Mouse (Mus musculus) stomach, embryonic 16.5 days (tissue): ENCODE data around the gene Rprd1b. TPM values are rescaled to one million over a fixed set of nuclear protein-coding genes. Genes with fewer than 3 reads are reported as not detected.

Experiments used
- ATAC-seq: fragments of 200-750 bp; cut with Nextera tagmentation; 2 replicates; pipeline ENCODE4 v1.8.0; 2017; ENCODE audit warnings: moderate number of reproducible peaks, moderate TSS enrichment; ENCODE audit not compliant: insufficient read depth, low FRiP score
- H3K27ac ChIP-seq: fragments of 300-500 bp; sonication (generic); 2 replicates; pipeline ENCODE4 v1.5.1; 2014; ENCODE audit warnings: low read length
- H3K27me3 ChIP-seq: fragments of 300-500 bp; sonication (generic); 2 replicates; pipeline ENCODE4 v1.6.1; 2014; ENCODE audit warnings: low read length, control low read depth, mixed read lengths; ENCODE audit not compliant: control insufficient read depth, insufficient read depth
- H3K36me3 ChIP-seq: fragments of 300-500 bp; sonication (generic); 2 replicates; pipeline ENCODE4 v1.6.1; 2014; ENCODE audit warnings: low read length; ENCODE audit not compliant: control insufficient read depth, insufficient read depth
- H3K4me1 ChIP-seq: fragments of 300-500 bp; sonication (generic); 2 replicates; pipeline ENCODE4 v1.6.1; 2014; ENCODE audit warnings: low read length, control low read depth, mixed read lengths; ENCODE audit not compliant: control insufficient read depth, insufficient read depth
- H3K4me2 ChIP-seq: fragments of 300-500 bp; sonication (generic); 2 replicates; pipeline ENCODE4 v1.6.1; 2014; ENCODE audit warnings: low read depth, low read length, mixed read lengths
- H3K4me3 ChIP-seq: fragments of 300-500 bp; sonication (generic); replicated peaks from 2 replicates; pipeline ENCODE4 v1.5.1; 2014; ENCODE audit warnings: mild to moderate bottlenecking, low read length
- H3K9ac ChIP-seq: fragments of 300-500 bp; sonication (generic); 2 replicates; pipeline ENCODE4 v1.6.1; 2014; ENCODE audit warnings: low read length
- H3K9me3 ChIP-seq: fragments of 300-500 bp; sonication (generic); replicated peaks from 2 replicates; pipeline ENCODE4 v1.6.1; 2016; ENCODE audit warnings: low read length, control low read depth; ENCODE audit not compliant: control insufficient read depth
- WGBS: fragments of 180-500 bp; shearing (Covaris S2); extraction: QIAGEN DNeasy Blood & Tissue Kit; methylation state at CpG from one replicate; pipeline ENCODE4 v1.1.7; 2014; 5-methylcytosine and 5-hydroxymethylcytosine counted together
- polyA plus RNA-seq: library from polyadenylated mRNA; unstranded; fragments of >200 nt; fragmentation: Nextera tagmentation; extraction: Ambion mirVana; gene quantifications from 2 replicates; pipeline ENCODE4 v1.2.1, GENCODE M21; 2015

Gene Rprd1b
- polyA plus RNA-seq, 1 experiment from 2014 or later, result 36.1 TPM

DNA sequence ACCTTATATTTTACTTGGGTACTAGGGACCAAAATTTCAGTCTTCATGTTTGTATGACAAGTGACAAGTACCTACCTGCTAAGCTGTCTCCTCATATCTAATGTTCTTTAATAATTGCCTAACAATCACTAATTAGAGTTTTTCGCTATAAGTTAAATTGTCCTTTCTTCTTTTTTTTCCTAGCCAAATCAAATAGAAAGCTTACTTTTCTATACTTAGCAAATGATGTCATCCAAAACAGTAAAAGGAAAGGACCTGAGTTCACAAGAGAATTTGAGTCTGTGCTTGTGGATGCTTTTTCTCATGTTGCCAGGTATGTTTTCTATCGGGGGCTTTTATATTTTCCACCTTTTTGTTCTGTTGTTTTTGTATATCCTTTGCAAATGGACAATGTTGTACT lies 7.5 kb downstream of the Rprd1b start:
- peaks cover 6% of the 10 kb centered on the region; the same call in 1 of the 2 replicates for H3K36me3 ChIP-seq
- peaks cover 9% of the 10 kb centered on the region for H3K4me1 ChIP-seq
- ATAC-seq, result no peak
- no peak overlapping the region for H3K4me2 ChIP-seq
- no peak overlapping the region for H3K27ac ChIP-seq
- H3K9me3 ChIP-seq, result no peaks in the 10 kb centered on the region
- WGBS, result 79% methylated on average over 2 of the region's 2 CpGs
- no peak overlapping the region for H3K4me3 ChIP-seq
- no peaks in the 10 kb centered on the region for H3K27me3 ChIP-seq
- no peak overlapping the region for H3K9ac ChIP-seq

- peaks cover 6% of the 10 kb centered on the region; the same call in 1 of the 2 replicates for H3K36me3 ChIP-seq
- H3K27ac ChIP-seq, result no peak overlapping the region
- H3K4me3 ChIP-seq, result no peak overlapping the region
- H3K9ac ChIP-seq, result no peak overlapping the region
- no peaks in the 10 kb centered on the region for H3K9me3 ChIP-seq
- H3K27me3 ChIP-seq, result no peaks in the 10 kb centered on the region
- peaks cover 3% of the 10 kb centered on the region for H3K4me1 ChIP-seq
- 83% methylated on average over 6 of the region's 6 CpGs for WGBS
- H3K4me2 ChIP-seq, result no peak overlapping the region
- ATAC-seq, result no peak
Measured at GRCm38 (mm10) chr2:158036408-158036807, 8.1 kb downstream of the Rprd1b start.

- Histone ChIP-seq H3K9ac (no peak overlapping the region), H3K27ac (no peak overlapping the region), H3K4me3 (no peak overlapping the region), H3K9me3 (no peaks in the 10 kb centered on the region), H3K27me3 (no peaks in the 10 kb centered on the region), H3K4me2 (no peak overlapping the region), H3K36me3 (peaks cover 6% of the 10 kb centered on the region; the same call in 1 of the 2 replicates), H3K4me1 (no peaks in the 10 kb centered on the region)
- WGBS, result 79% methylated on average over 7 of the region's 7 CpGs
- no peak for ATAC-seq
Measured at GRCm38 (mm10) chr2:158036953-158037352, 8.7 kb downstream of the Rprd1b start.

DNA sequence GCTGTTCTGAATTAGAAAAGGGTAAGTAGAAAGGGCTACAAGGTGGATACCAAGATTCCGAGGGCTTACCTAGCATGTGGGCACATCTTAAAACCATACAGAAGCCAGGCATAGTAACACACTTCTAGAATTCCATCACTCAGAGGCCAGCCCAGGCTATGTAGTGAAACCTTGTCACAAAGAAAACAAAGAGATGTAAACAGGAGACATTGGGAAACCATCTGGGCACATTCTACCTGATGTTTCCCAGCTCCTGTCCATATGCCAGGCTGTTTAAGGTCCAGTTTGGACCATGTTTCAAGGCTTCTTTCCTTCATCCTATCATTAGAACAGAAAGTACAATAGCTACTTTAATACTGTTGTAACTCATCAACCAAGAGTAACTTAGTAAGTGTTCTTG lies 9.3 kb downstream of the Rprd1b start:
- WGBS, result 90% methylated on average over 1 of the region's 1 CpGs
- Histone ChIP-seq H3K4me3 (no peak overlapping the region), H3K4me1 (no peaks in the 10 kb centered on the region), H3K4me2 (no peak overlapping the region), H3K9ac (no peak overlapping the region), H3K9me3 (no peaks in the 10 kb centered on the region), H3K36me3 (peaks cover 6% of the 10 kb centered on the region; the same call in 1 of the 2 replicates), H3K27me3 (no peaks in the 10 kb centered on the region), H3K27ac (no peak overlapping the region)
- no peak for ATAC-seq

- WGBS, result 72% methylated on average over 1 of the region's 1 CpGs
- H3K4me3 ChIP-seq, result no peak overlapping the region
- H3K9me3 ChIP-seq, result no peaks in the 10 kb centered on the region
- H3K9ac ChIP-seq, result no peak overlapping the region
- ATAC-seq, result no peak
- no peaks in the 10 kb centered on the region for H3K27me3 ChIP-seq
- no peaks in the 10 kb centered on the region for H3K4me1 ChIP-seq
- no peak overlapping the region for H3K27ac ChIP-seq
- H3K4me2 ChIP-seq, result no peak overlapping the region
- peaks cover 6% of the 10 kb centered on the region for H3K36me3 ChIP-seq
Measured at GRCm38 (mm10) chr2:158039662-158040061, 11.4 kb downstream of the Rprd1b start.

DNA sequence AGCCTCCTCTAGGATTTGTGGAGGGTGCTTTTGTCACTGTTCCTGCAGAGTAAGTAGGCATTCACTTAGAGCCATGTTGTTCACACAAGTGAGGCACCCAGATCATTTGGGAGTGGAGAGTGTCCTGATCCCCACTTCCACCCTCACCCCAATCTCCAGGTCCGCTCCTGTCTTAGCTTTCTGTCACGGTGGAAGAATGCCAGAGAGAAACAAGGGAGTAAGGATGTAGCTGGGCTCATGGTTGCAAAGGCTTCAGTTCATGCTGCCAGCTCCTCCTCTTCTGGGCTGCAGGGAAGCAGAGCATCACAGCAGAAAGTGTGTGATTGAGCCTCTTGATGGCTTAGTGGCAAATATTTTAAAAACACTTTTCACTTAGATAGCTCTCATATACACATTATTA lies 12.1 kb downstream of the Rprd1b start:
- Histone ChIP-seq H3K9me3 (no peaks in the 10 kb centered on the region), H3K9ac (no peak overlapping the region), H3K4me2 (no peak overlapping the region), H3K27me3 (no peaks in the 10 kb centered on the region), H3K4me3 (no peak overlapping the region), H3K27ac (no peak overlapping the region), H3K4me1 (no peaks in the 10 kb centered on the region), H3K36me3 (peaks cover 6% of the 10 kb centered on the region)
- no peak for ATAC-seq
- WGBS, result 80% methylated on average over 2 of the region's 2 CpGs

GRCm38 (mm10) chr2:158043504-158043903 lies 15.2 kb downstream of the Rprd1b start:
- no peak for ATAC-seq
- H3K27me3 ChIP-seq, result no peaks in the 10 kb centered on the region
- no peaks in the 10 kb centered on the region for H3K4me1 ChIP-seq
- no peak overlapping the region for H3K27ac ChIP-seq
- peaks cover 3% of the 10 kb centered on the region for H3K36me3 ChIP-seq
- no peak overlapping the region for H3K4me3 ChIP-seq
- H3K9me3 ChIP-seq, result no peaks in the 10 kb centered on the region
- H3K9ac ChIP-seq, result no peak overlapping the region
- 85% methylated on average over 8 of the region's 8 CpGs for WGBS
- no peak overlapping the region for H3K4me2 ChIP-seq

DNA sequence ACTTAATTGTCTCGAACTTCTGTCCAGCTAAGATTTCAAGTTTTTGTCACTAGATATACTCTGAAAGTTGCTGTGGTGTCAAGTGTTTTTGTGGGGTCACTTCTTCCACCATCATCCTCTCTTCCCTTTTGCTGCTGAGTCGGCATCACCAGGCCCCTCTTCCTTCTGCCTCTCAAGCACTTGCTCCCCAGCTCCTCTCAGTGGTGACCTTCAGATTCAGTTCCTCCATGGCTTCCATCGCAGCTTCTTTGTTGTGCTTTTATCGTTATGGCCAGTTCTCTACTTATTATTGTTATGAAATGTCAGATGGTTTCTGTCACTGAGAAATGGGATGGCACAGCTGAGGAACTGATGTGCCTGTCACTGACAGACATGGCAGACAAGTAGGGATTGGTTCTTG lies 17.9 kb downstream of the Rprd1b start:
- Histone ChIP-seq H3K27ac (no peak overlapping the region), H3K36me3 (peaks cover 9% of the 10 kb centered on the region), H3K9ac (no peak overlapping the region), H3K27me3 (no peaks in the 10 kb centered on the region), H3K9me3 (no peaks in the 10 kb centered on the region), H3K4me3 (no peak overlapping the region), H3K4me1 (no peaks in the 10 kb centered on the region), H3K4me2 (no peak overlapping the region)
- WGBS, result 67% methylated on average over 4 of the region's 4 CpGs
- no peak for ATAC-seq

DNA sequence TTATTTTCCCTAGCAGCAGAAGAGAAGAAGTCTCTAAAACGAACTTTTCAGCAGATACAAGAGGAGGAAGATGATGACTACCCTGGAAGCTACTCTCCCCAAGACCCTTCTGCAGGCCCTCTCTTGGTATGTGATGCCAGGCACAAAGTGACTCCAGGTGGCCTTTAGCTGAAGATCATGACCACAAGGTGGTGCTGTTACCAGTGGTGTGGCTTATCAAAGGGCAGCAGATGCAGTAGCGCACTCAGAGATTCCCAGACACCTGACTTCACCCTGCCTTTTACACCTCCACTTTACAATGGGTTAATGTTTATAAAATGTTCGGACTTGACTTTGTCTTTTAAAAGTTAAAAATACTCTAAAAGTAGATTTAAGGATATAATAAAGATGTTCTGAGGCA lies 19.6 kb downstream of the Rprd1b start:
- Histone ChIP-seq H3K27me3 (no peaks in the 10 kb centered on the region), H3K4me2 (no peak overlapping the region), H3K36me3 (peaks cover 15% of the 10 kb centered on the region), H3K27ac (no peak overlapping the region), H3K9me3 (no peaks in the 10 kb centered on the region), H3K4me1 (no peaks in the 10 kb centered on the region), H3K4me3 (no peak overlapping the region), H3K9ac (no peak overlapping the region)
- WGBS, result 63% methylated on average over 3 of the region's 3 CpGs
- ATAC-seq, result no peak

GRCm38 (mm10) chr2:158048718-158049117 lies 20.4 kb downstream of the Rprd1b start:
- no peaks in the 10 kb centered on the region for H3K9me3 ChIP-seq
- no peaks in the 10 kb centered on the region for H3K27me3 ChIP-seq
- WGBS, result 95% methylated on average over 1 of the region's 1 CpGs
- H3K36me3 ChIP-seq, result peaks cover 15% of the 10 kb centered on the region
- no peak for ATAC-seq
- no peak overlapping the region for H3K9ac ChIP-seq
- no peaks in the 10 kb centered on the region for H3K4me1 ChIP-seq
- H3K4me2 ChIP-seq, result no peak overlapping the region
- H3K27ac ChIP-seq, result no peak overlapping the region
- no peak overlapping the region for H3K4me3 ChIP-seq
